Mouse (Mus musculus) ES-Bruce4 (cell line): Measurements from ENCODE around the gene 2610028H24Rik. TPM values are rescaled to one million over a fixed set of nuclear protein-coding genes. Genes with fewer than 3 reads are reported as not detected.

Experiments
- H3K27ac ChIP-seq: 2 replicates; pipeline ENCODE4 v1.5.1; 2012; ENCODE audit warnings: low read length, inconsistent platforms; ENCODE audit not compliant: insufficient read depth
- H3K27me3 ChIP-seq: 2 replicates; pipeline ENCODE4 v1.6.1; 2012; ENCODE audit warnings: mild to moderate bottlenecking, low read length, inconsistent platforms; ENCODE audit not compliant: control insufficient read depth, poor library complexity, insufficient read depth, severe bottlenecking
- H3K36me3 ChIP-seq: 2 replicates; pipeline ENCODE4 v1.6.1; 2012; ENCODE audit warnings: inconsistent platforms, mild to moderate bottlenecking, low read length, moderate library complexity; ENCODE audit not compliant: control insufficient read depth, poor library complexity, insufficient read depth, severe bottlenecking
- H3K4me1 ChIP-seq: one replicate; pipeline ENCODE4 v1.8.1; 2011; ENCODE audit warnings: low read length; ENCODE audit not compliant: control insufficient read depth, insufficient read depth
- H3K4me3 ChIP-seq: 2 replicates; pipeline ENCODE4 v1.5.1; 2011; ENCODE audit warnings: low read depth, mild to moderate bottlenecking, low read length
- H3K9ac ChIP-seq: 2 replicates; pipeline ENCODE4 v1.6.1; 2012; ENCODE audit warnings: low read depth, mild to moderate bottlenecking, inconsistent platforms; ENCODE audit not compliant: poor library complexity, severe bottlenecking
- H3K9me3 ChIP-seq: replicated peaks from 2 replicates; pipeline ENCODE4 v1.6.1; 2012; ENCODE audit warnings: mild to moderate bottlenecking, low read length, inconsistent platforms; ENCODE audit not compliant: control insufficient read depth, poor library complexity, insufficient read depth, severe bottlenecking
- CTCF ChIP-seq: IDR thresholded peaks from one replicate; pipeline ENCODE4 v1.8.1; 2011; ENCODE audit warnings: low read depth, low read length
- EP300 ChIP-seq: IDR thresholded peaks from 2 replicates; pipeline ENCODE4 v1.6.1; 2011; ENCODE audit warnings: low read depth, low read length; ENCODE audit not compliant: insufficient read depth
- POLR2A ChIP-seq: IDR thresholded peaks from one replicate; pipeline ENCODE4 v1.8.1; 2011; ENCODE audit warnings: low read length; ENCODE audit not compliant: insufficient read depth
- polyA plus RNA-seq: library from polyadenylated mRNA; stranded (reverse); fragments of >200 nt; gene quantifications from 2 replicates; pipeline ENCODE4 v1.2.4, GENCODE M21; 2011; ENCODE audit warnings: low read depth; ENCODE audit not compliant: missing spikeins, insufficient read depth, insufficient read length

The 2610028H24Rik gene
- polyA plus RNA-seq, 1 experiment = not detected

DNA sequence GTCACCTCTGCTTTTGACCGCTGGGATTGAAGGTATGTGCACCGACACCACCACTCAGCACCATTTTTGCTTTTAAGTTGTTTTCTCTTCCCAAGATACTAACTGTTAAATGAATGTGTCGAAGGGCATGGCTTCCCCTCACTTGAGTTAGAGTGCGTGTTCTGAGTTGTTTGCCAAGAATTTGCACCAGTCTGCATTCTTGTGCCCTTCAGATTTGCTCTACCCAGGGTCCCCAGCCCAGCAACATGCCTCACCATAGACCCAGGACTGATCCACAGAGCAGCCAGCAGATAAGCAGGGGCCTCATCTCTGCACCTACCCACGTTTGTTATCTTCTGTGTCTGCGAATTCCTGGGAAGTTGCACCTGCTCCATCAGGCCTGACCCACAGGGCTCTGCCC lies 32.6 kb downstream of the 2610028H24Rik start:
- Histone ChIP-seq H3K4me1 (no peaks in the 10 kb centered on the region), H3K27me3 (no peaks in the 10 kb centered on the region), H3K9me3 (no peaks in the 10 kb centered on the region), H3K4me3 (peak overlapping the region; percentile 31; the same call in 1 of the 2 replicates), H3K36me3 (peaks cover 59% of the 10 kb centered on the region), H3K27ac (peak overlapping the region; percentile 74), H3K9ac (peak overlapping the region; percentile 5; the same call in 1 of the 2 replicates)
- TF ChIP-seq POLR2A (no peak), EP300 (no peak), CTCF (no peak)

DNA sequence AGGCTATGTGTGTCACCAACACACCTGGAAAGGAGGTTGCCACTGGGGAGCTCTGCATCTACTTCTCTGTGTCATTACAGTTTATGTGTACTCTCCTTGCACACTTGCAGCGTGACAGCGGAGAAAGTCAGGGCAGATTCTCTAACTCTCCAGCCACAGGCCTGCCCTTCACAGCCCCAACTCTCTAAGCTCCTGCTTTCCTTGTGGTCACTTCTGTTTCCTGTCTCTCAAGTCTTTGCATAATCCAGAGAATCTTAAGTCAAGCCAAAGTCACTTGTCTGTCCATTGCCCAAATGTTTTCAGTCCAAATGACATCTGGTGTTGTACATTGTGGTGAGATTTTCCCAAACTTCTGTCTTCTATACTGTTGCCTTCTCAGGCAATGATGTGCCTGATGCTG lies 37.4 kb downstream of the 2610028H24Rik start:
- TF ChIP-seq CTCF (no peak), POLR2A (no peak), EP300 (no peak)
- H3K9me3 ChIP-seq = no peaks in the 10 kb centered on the region
- H3K4me1 ChIP-seq = no peaks in the 10 kb centered on the region
- H3K36me3 ChIP-seq = peaks cover 50% of the 10 kb centered on the region
- H3K9ac ChIP-seq = no peak overlapping the region
- H3K27ac ChIP-seq = no peak overlapping the region
- no peaks in the 10 kb centered on the region for H3K27me3 ChIP-seq
- H3K4me3 ChIP-seq = no peak overlapping the region

DNA sequence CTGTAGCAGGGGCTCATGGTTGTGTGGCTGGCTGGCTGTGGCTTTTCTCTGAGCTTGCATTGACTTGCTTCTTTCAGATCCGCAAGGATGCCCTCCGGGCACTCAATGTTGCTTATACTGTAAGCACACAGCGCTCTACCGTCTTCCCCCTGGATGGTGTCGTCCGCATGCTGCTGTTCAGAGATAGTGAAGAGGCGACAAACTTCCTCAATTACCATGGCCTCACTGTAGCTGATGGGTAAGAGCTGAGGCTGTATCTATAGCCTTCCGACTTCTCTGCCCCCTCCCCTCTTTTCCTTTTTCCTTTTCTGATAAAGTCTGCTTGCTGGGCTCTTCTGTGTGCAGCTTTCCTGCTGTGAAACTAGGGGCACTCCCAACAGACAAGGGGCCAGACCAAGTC lies 39.4 kb downstream of the 2610028H24Rik start:
- TF ChIP-seq CTCF (no peak), EP300 (no peak), POLR2A (no peak)
- no peaks in the 10 kb centered on the region for H3K9me3 ChIP-seq
- H3K27me3 ChIP-seq = no peaks in the 10 kb centered on the region
- H3K36me3 ChIP-seq = peaks cover 40% of the 10 kb centered on the region
- no peak overlapping the region for H3K9ac ChIP-seq
- no peaks in the 10 kb centered on the region for H3K4me1 ChIP-seq
- no peak overlapping the region for H3K27ac ChIP-seq
- no peak overlapping the region for H3K4me3 ChIP-seq

DNA sequence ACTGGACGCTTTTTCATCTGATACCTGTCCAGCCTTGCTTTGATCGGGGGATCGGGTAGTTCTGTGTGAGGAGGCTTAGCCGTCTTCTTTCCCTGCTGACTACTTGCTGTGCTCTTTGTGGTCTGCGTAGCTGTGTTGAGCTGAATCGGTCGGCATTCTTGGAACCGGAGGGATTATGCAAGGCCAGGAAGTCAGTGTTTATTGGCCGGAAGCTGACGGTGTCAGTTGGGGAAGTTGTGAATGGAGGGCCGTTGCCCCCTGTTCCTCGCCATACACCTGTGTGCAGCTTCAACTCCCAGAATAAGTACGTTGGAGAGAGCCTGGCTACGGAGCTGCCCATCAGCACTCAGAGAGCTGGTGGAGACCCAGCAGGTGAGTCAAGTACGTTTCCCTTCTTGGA lies 40.3 kb downstream of the 2610028H24Rik start:
- no peak overlapping the region for H3K4me3 ChIP-seq
- H3K27me3 ChIP-seq = no peaks in the 10 kb centered on the region
- no peak overlapping the region for H3K27ac ChIP-seq
- TF ChIP-seq EP300 (no peak), CTCF (no peak), POLR2A (no peak)
- peaks cover 36% of the 10 kb centered on the region for H3K36me3 ChIP-seq
- no peaks in the 10 kb centered on the region for H3K9me3 ChIP-seq
- H3K9ac ChIP-seq = no peak overlapping the region
- no peaks in the 10 kb centered on the region for H3K4me1 ChIP-seq

DNA sequence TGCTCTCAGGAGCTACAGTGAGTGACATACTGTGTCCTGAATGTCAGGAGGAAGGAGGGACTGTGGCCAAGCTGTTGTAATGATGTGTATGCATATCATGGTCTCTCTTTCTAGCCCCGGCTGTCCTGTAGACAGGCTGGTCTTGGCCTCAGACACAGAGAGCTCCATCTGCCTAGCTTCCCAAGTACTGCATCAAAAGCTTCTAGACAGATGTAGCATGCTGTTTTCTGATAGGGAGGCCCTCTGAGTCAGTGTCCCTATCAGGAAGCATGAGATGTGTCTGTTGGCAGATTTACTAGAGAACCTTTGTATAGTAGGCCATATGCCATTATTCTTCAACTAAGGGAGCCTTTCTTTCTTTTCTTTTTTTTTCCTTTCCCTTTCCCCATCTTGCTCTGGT lies 44.6 kb downstream of the 2610028H24Rik start:
- Histone ChIP-seq H3K27me3 (no peaks in the 10 kb centered on the region), H3K27ac (no peak overlapping the region), H3K9me3 (no peaks in the 10 kb centered on the region), H3K4me1 (no peaks in the 10 kb centered on the region), H3K4me3 (no peak overlapping the region), H3K9ac (no peak overlapping the region), H3K36me3 (peaks cover 33% of the 10 kb centered on the region)
- TF ChIP-seq POLR2A = no peak
- no peak for TF ChIP-seq CTCF
- TF ChIP-seq EP300 = no peak

DNA sequence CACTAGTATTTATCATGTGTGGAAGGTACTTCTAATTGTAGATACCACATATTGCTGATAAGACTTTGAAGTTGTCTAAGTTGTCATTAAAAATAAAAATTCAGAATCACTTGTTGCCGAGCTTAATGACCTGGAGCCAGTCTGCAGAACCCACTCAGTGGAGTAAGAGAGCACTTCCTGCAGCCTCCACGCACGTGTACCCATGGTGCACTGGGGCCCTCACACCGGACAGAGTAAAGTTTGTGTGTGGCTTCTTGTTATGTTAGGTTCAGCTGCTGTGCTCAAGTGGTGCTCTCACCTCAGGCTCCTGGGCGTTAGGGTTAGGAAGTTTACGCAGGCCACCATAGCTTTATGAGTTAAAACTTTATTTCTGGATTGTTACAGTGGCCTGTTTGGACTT lies 46.6 kb downstream of the 2610028H24Rik start:
- Histone ChIP-seq H3K9ac (no peak overlapping the region), H3K4me3 (no peak overlapping the region), H3K27ac (no peak overlapping the region), H3K36me3 (peaks cover 26% of the 10 kb centered on the region), H3K4me1 (no peaks in the 10 kb centered on the region), H3K27me3 (no peaks in the 10 kb centered on the region), H3K9me3 (no peaks in the 10 kb centered on the region)
- TF ChIP-seq CTCF = no peak
- no peak for TF ChIP-seq POLR2A
- TF ChIP-seq EP300 = no peak

DNA sequence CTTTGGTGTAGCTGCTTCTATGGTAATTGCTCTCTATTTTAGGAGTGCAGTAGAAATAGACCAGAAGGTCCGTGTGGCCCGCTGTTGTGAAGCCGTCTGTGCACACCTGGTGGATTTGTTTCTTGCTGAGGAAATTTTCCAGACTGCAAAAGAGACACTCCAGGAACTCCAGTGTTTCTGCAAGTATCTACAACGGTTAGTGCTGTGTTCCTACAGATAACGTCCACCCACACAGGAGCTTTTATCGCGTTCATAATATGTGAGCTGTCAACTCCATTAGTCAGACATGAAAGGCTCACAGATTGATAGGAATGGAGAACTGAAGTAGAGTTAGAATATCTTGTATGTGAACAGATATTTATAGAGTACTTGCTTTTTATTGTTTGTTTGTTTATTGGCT lies 47.5 kb downstream of the 2610028H24Rik start:
- Histone ChIP-seq H3K9ac (no peak overlapping the region), H3K36me3 (peaks cover 31% of the 10 kb centered on the region), H3K4me3 (no peak overlapping the region), H3K27ac (no peak overlapping the region), H3K27me3 (no peaks in the 10 kb centered on the region), H3K9me3 (no peaks in the 10 kb centered on the region), H3K4me1 (no peaks in the 10 kb centered on the region)
- TF ChIP-seq CTCF (no peak), EP300 (no peak), POLR2A (no peak)
